Mouse (Mus musculus): ENCODE results near the gene Dock10. TPM values are rescaled to one million over a fixed set of nuclear protein-coding genes. Genes with fewer than 3 reads are reported as not detected.
"Not testable (repeated sequence)": the region's sequence is repeated elsewhere in the genome, so short reads cannot be mapped to it uniquely, and the experiment has no call there.

Gene Dock10
- 25.6 and 27.4 TPM in 2 replicates for total RNA-seq (2015; ENCODE audit: low replicate concordance)
- 15.3 and 21.0 TPM in 2 replicates for total RNA-seq (2017; ENCODE audit: low replicate concordance)

DNA sequence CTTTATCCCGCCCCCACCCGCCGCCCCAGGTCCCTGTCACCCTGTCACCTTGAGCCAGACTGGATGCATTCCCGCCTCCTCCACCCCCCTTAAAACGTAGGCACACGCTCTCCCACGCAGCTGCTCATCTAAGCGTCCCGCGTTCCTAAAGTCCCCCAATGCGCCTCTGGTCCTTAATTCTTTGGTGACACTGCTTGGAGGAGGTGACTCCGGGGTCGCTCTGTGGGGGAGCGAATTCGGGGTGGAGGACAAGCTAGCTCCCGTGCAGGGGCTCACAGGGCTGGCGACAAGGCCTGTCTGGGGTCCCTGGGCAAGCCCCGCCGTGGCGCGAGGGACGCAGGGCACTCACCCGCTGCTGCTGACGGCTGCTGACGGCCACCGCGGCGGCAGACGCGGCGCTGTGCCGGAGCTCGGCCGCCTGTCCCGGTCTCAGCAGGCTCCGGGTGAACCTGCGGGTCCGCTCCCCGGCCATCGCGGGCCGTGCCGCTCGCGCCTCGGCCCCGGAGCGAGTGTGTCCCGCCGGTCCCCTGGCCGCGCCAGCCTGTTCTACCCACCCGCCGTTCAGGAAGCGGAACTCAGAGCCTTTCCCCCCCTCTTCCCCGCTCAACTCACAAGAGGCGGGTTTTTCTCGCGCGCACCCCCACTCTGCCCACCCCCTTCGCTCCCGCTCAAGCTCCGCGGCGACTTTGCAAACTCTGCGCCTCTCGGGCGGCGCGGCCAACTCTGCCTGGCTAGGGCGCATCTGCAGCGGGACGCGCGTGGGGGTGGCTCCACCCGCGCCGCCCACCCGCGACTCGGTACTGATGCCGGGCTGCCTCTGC is at the start of gene Dock10:
TSS of gene Dock10 (minus strand) at position 551 of the 821 bp plus-strand sequence.
- no peak for ATAC-seq (replicated peaks; ENCODE audit: low FRiP score, poor library complexity, severe bottlenecking)

- ATAC-seq (replicated peaks; ENCODE audit: low FRiP score, poor library complexity, severe bottlenecking) = no peak
Measured at GRCm38 (mm10) chr1:80806835-80807398, 48.6 kb upstream of the Dock10 start.

DNA sequence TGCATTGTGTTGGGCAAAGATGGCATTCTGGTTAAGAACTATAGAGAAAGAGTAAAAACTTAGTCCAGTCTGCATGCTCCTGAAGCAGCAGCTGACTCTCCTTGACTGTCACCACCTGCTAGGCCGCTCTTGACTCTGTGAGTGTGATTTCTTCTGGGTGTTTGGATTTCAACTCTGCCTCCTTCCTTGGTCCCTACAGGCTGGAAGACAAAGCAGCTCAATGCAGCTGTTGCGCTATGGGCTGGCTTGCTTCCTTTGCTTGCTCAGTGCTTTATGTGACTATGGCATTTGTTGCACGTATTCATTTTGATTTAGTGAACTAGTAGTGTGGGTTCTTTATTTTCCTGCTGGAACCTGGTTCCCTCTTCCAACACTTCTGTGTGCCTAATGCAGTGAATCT is 43.7 kb upstream of the Dock10 start:
- ATAC-seq (replicated peaks; ENCODE audit: low FRiP score, poor library complexity, severe bottlenecking) = no peak

DNA sequence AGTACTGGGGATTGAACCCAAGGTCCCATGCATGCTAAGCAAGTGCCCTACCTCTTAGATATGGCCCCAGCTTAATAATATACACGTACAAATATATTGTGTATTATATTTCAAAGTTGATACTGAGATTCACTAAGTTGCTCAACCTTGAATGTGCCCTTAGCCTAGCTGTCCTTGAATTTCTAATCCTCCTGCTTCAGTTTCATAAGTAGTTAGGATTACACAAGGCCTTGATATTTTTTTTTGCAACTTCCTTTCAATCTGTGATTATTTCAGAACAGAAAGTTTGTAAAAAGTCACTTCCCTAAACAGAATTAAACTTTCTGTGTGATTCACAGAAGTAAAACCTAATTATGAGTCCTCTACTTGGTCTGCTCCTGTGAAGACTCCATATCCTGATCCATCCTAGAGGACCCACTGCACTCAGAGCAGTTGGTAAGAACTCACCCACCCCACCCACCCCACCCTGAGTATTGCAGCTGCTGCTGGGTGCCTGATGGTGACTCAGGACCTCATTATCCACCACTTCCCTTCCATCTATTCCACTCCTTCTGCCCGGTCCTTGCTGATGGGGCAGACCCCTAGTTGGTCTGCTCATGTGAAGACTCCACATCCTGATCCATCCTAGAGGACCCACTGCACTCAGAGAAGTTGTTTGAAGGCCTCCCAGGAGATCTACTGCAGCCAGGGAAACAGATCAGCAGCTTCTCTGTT is 26.9 kb upstream of the Dock10 start:
- ATAC-seq (replicated peaks; ENCODE audit: low FRiP score, poor library complexity, severe bottlenecking) = no peak

- ATAC-seq (replicated peaks; ENCODE audit: low FRiP score, poor library complexity, severe bottlenecking) = no peak
Measured at GRCm38 (mm10) chr1:80784155-80784554, 25.8 kb upstream of the Dock10 start.

- no peak for ATAC-seq (replicated peaks; ENCODE audit: low FRiP score, poor library complexity, severe bottlenecking)
Measured at GRCm38 (mm10) chr1:80765504-80765903, 7.2 kb upstream of the Dock10 start.

DNA sequence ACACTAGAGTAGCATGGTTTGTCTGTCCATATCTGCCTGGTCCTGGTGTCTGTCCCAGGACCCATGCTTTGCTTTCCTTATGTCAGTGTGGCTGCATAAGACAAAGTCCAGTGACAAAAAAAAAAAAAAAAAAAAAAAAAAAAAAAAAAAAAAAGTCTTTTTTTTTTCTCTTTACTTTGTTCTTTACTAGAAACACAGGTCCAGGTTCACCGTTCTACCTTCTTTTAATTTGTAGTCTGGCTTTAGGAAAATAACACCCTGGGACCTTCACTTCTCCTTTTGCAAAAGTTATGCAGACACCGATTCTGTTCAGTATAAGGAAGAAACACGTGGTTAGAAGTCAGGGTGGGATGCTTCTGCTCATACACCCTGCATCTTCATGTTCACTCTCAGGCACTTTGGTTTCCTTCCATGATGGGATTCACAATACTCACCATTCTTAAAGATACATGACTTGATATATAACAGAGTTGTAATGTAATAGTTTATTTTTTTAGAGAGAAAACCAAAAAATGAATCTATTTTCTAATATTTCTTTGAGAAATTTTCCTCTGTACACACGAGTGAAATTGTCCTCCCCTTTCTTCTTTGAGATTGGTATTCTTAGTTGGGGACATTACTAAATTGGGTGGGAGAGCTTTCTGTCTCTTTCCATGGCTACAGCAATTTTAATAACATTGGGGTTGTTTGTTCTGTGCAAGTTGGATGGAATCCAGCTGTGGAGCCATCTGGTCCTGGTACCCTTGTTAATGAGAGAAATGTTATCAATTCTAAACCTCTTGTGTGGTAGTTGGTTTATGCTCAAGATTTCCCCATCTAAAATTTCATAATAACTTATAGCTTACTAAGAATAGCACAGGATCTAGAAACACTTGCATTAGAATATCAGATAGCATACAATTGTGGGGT is 5.0 kb upstream of the Dock10 start:
- ATAC-seq (replicated peaks; ENCODE audit: low FRiP score, poor library complexity, severe bottlenecking) = no peak

GRCm38 (mm10) chr1:80758798-80759184 is 464 bp upstream of the Dock10 start:
- no peak for ATAC-seq (replicated peaks; ENCODE audit: low FRiP score, poor library complexity, severe bottlenecking)

DNA sequence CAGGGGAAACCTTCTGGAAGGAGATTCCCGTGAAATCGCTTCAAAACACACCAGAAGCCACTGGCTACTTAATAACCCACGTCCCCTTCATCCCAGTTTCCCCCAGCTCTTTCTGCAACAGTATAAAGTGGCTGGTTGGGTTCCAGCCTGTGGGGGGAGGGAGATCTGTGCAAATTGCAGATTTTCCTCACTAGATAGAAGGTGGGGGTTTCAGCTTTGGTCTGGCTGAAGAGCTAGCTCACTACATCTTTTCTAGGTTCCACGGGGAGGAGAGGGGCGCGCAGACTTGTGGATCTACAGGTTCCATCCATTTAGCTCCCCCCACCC is 714 bp downstream of the Dock10 start:
- ATAC-seq (replicated peaks; ENCODE audit: low FRiP score, poor library complexity, severe bottlenecking) = no peak

DNA sequence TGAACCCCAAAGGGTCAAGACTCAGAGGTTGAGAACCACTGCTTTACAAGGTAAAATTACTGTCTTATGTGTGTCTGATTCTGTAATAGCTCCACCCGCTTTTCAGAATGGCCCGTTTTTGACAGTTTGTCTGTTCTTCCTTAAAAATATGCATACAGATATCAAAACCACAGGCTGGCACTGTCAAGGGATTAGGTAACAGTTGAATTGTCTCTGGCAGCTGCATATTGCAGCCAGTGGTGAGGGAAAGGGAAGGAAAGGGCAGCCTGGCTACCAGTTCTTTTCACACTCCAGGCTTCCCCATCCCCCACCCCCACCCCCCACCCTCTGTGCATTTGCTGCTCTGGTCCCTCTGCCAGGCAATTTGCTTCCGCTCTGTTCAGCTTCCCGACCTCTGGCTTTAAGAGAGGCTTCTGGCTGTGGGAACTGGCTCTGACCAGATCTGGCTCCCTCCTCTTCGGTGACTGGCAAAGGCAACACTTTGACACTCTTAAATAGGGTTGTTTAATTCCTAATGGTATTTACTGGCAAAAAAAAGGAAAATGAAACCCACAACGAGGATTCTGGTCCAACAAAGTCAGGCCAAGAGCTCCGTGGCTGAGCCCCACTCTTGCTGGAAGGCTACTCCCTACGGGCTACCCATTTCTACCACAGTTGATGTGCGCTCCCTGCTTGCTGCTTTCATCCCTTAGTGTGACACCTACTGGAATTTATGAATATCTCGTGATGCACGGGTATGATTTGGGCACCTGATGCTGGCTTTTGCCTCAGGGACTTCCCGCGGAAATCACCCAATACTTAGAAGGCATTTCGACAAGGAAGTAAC is 1.3 kb downstream of the Dock10 start:
- ATAC-seq (replicated peaks; ENCODE audit: low FRiP score, poor library complexity, severe bottlenecking) = no peak

DNA sequence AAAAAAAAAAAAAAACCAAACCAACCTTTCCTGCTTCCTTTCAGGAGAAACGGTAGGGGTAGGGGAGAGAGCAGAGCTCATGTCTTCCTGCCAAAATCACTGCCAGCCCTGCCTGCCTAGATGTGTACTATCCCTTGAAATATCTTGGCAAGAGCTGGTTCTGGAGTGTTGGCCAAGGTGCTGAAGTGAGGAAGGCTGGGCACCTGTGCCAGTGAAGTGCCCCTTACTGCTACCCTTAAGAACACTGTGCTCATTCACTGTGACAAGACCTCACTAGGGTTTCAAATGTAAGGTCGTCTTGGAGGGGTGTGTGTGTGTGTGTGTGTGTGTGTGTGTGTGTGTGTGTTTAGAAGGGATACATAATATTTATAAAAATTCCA is 2.3 kb downstream of the Dock10 start:
- no peak for ATAC-seq (replicated peaks; ENCODE audit: low FRiP score, poor library complexity, severe bottlenecking)

GRCm38 (mm10) chr1:80755296-80756059 is 2.8 kb downstream of the Dock10 start:
- ATAC-seq (replicated peaks; ENCODE audit: low FRiP score, poor library complexity, severe bottlenecking) = no peak

DNA sequence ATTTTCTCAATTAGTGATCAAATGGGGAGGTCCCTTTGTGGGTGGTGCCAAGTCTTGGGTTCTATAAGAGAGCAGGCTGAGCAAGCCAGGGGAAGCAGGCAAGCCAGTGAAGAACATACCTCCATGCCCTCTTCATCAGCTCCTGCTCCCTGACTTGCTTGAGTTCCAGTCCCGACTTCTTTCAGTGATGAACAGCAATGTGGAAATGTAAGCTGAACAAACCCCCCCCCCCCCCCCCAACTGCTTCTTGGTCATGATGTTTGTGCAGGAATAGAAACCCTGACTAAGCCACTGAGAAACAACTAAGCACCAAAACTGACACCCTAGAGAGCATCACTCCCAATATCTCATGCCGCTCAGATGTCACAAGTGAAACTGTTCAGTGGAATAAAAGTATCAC is 9.2 kb downstream of the Dock10 start:
- not testable (repeated sequence) for ATAC-seq (replicated peaks; ENCODE audit: low FRiP score, poor library complexity, severe bottlenecking)

- ATAC-seq (replicated peaks; ENCODE audit: low FRiP score, poor library complexity, severe bottlenecking) = no peak
Measured at GRCm38 (mm10) chr1:80746691-80747463, 11.4 kb downstream of the Dock10 start.

- no peak for ATAC-seq (replicated peaks; ENCODE audit: low FRiP score, poor library complexity, severe bottlenecking)
Measured at GRCm38 (mm10) chr1:80746195-80746594, 12.1 kb downstream of the Dock10 start.

GRCm38 (mm10) chr1:80739472-80739871 is 18.9 kb downstream of the Dock10 start:
- no peak for ATAC-seq (replicated peaks; ENCODE audit: low FRiP score, poor library complexity, severe bottlenecking)

DNA sequence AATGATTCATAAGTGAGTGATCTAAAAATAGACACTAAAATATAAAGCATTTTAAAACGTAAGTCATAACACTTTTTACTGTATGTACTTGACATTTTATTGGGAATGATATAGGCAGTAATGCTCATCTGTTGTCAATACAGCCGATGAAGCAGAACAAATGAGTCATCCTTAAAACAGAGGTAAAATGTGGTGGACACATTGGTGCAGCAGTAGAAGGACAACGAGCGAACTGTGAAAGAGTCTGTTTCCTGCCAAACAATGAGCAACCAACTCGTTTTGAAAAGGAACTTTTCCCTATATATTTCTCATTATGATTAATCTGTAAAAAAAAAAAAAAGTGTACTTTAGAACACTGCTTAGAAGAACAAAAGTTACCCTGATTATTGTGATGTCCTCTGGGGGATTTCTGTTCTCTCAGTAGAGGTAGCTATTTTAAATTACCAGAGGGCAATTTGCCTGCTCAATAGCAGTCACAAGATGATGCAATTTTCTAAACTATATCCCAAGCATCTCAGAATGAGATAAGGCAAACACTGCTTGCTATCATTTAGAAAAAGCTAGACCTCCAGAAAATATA is 20.4 kb downstream of the Dock10 start:
- no peak for ATAC-seq (replicated peaks; ENCODE audit: low FRiP score, poor library complexity, severe bottlenecking)
